ENCODE assay signal across 9 mouse cellular contexts in genomic region chr13:54780592-54780991, GRCm38 (mm10). TPM values are rescaled to one million over a fixed set of nuclear protein-coding genes. Genes with fewer than 3 reads are reported as not detected.
DNase-seq lines count a peak whose midpoint lies in the region; ATAC-seq and TF ChIP-seq lines count a peak whose summit lies in the region.
"Had no signal": no experiment of that assay in that cellular context is flagged by ENCODE, and none has a peak within 500 bp of the region (broad histone marks: within the 10 kb centered on the region; RNA-seq: fewer than 3 reads in every experiment).

No protein-coding gene starts in this region.

- 83% methylated on average over 3 of the region's 3 CpGs for WGBS in kidney, embryonic 15.5 days
- 32% methylated on average over 3 of the region's 3 CpGs for WGBS in cerebellum, adult 2 months

- H3K27ac ChIP-seq in kidney, embryonic 15.5 days: no peak overlapping the region
- peak overlapping the region; percentile 6; the same call in 1 of the 2 replicates for H3K27ac ChIP-seq in cerebellum, adult 2 months (ENCODE audit: insufficient read depth, low read length)

- no peak for TF ChIP-seq POLR2A in cerebellum, adult 2 months (IDR thresholded peaks at IDR 0.05; ENCODE audit: borderline replicate concordance, insufficient read depth, low read length)

- no peak overlapping the region for H3K4me2 ChIP-seq in kidney, embryonic 15.5 days

- ATAC-seq in kidney, embryonic 15.5 days (replicated peaks; ENCODE audit: low FRiP score): no peak

- no peaks in the 10 kb centered on the region for H3K9me3 ChIP-seq in kidney, embryonic 15.5 days (replicated peaks)

- no peak for TF ChIP-seq CTCF in cerebellum, adult 2 months (IDR thresholded peaks at IDR 0.05; ENCODE audit: borderline replicate concordance, insufficient read depth, low read depth, low read length)

- H3K4me1 ChIP-seq in kidney, embryonic 15.5 days: no peaks in the 10 kb centered on the region
- H3K4me1 ChIP-seq in cerebellum, adult 2 months (ENCODE audit: control insufficient read depth, insufficient read depth, low read length): peaks cover 13% of the 10 kb centered on the region

- DNase-seq in adrenal gland, postnatal 14 days: peak; percentile 62
- DNase-seq in adrenal gland, adult 18-20 months (ENCODE audit: low spot score in 2 of 2): no peak
- DNase-seq in kidney, postnatal 4 days: peak; percentile 41 to 49
- DNase-seq in cerebellum, adult 2 months: peak; percentile 81 to 85
- DNase-seq in lung, postnatal 4 days: peak; percentile 18 to 45
- no peak for DNase-seq in T-cell, adult 2 months (ENCODE audit: low spot score)
- DNase-seq in ovary, postnatal 36 days (ENCODE audit: low spot score): no peak

- H3K27me3 ChIP-seq in kidney, embryonic 15.5 days: no peaks in the 10 kb centered on the region
- H3K27me3 ChIP-seq in cerebellum, adult 2 months (ENCODE audit: control insufficient read depth, insufficient read depth, low read length): no peaks in the 10 kb centered on the region

- no peaks in the 10 kb centered on the region for H3K36me3 ChIP-seq in kidney, embryonic 15.5 days

- H3K4me3 ChIP-seq in kidney, embryonic 15.5 days (replicated peaks): no peak overlapping the region
- no peak overlapping the region for H3K4me3 ChIP-seq in cerebellum, adult 2 months (replicated peaks; ENCODE audit: insufficient read depth, low read depth, low read length)
- H3K4me3 ChIP-seq: myocyte had no signal

- no peak overlapping the region for H3K9ac ChIP-seq in kidney, embryonic 15.5 days

RNA-seq across cellular contexts. Expression of gene Eif4e1b, which starts 3.2 kb away (rescaled TPM):
- total RNA-seq in adrenal gland, postnatal 14 days (2021): not detected in 2 replicates
- total RNA-seq in adrenal gland, adult 18-20 months (2021): not detected
- polyA plus RNA-seq in kidney, embryonic 15.5 days (2015; fragmentation: Nextera tagmentation; extraction: Ambion mirVana): not detected in 2 replicates
- not detected in 2 replicates for polyA plus RNA-seq in cerebellum, adult 2 months (2012; rRNA removed)
- polyA plus RNA-seq: myocyte had no signal

RNA-seq across cellular contexts. Expression of gene Tspan17, which starts 8.6 kb away (rescaled TPM):
- total RNA-seq in adrenal gland, postnatal 14 days (2021): 24.8 and 29.5 TPM in 2 replicates
- 10 to 100 TPM; 32.6 to 46.1 TPM for total RNA-seq in adrenal gland, adult 18-20 months (2021)
- 11.4 and 13.4 TPM in 2 replicates for polyA plus RNA-seq in kidney, embryonic 15.5 days (2015; fragmentation: Nextera tagmentation; extraction: Ambion mirVana)
- polyA plus RNA-seq in cerebellum, adult 2 months (2012; rRNA removed): 87.9 and 89.8 TPM in 2 replicates

RNA-seq across cellular contexts. Expression of gene Sncb, which starts 14.2 kb away (rescaled TPM):
- 0.96 and 2.5 TPM in 2 replicates for total RNA-seq in adrenal gland, postnatal 14 days (2021)
- 1 to 10 TPM; 1.8 to 3.3 TPM for total RNA-seq in adrenal gland, adult 18-20 months (2021)
- polyA plus RNA-seq in kidney, embryonic 15.5 days (2015; fragmentation: Nextera tagmentation; extraction: Ambion mirVana): 0.15 and 0.29 TPM in 2 replicates
- polyA plus RNA-seq in cerebellum, adult 2 months (2012; rRNA removed): 851 and 853 TPM in 2 replicates
- polyA plus RNA-seq: myocyte had no signal

RNA-seq across cellular contexts. Expression of gene Gprin1, which starts 30.9 kb away (rescaled TPM):
- total RNA-seq in adrenal gland, postnatal 14 days (2021): 3.5 and 5.1 TPM in 2 replicates
- 1 to 10 TPM; 2.5 to 3.2 TPM for total RNA-seq in adrenal gland, adult 18-20 months (2021)
- 0.14 and 0.27 TPM in 2 replicates for polyA plus RNA-seq in kidney, embryonic 15.5 days (2015; fragmentation: Nextera tagmentation; extraction: Ambion mirVana)
- polyA plus RNA-seq in cerebellum, adult 2 months (2012; rRNA removed): 41.4 and 45.4 TPM in 2 replicates

Comparison
In these comparisons a context has a peak if more than half of its experiments do, and no peak if none do; other contexts are left out.
1. DNase-seq: peak in adrenal gland, postnatal 14 days (single experiment), kidney, postnatal 4 days (2 of 2), cerebellum, adult 2 months (2 of 2) and lung, postnatal 4 days (2 of 2); none in adrenal gland, adult 18-20 months (0 of 2), T-cell, adult 2 months (single experiment) and ovary, postnatal 36 days (single experiment).